Mouse (Mus musculus) kidney, adult 9 months (tissue): ENCODE measurements around the gene Ggcx.

ENCODE experiments used
- DNase-seq: peaks from one replicate; pipeline ENCODE4 v3.0.0; 2022

Gene Ggcx

GRCm38 (mm10) chr6:72414076-72414756 lies at the start of gene Ggcx:
Gene Ggcx, plus strand, starts transcription at chr6:72414308.
- peak; percentile 97 for DNase-seq

GRCm38 (mm10) chr6:72364985-72365384 lies 49.1 kb upstream of the Ggcx start:
- peak; percentile 46 for DNase-seq

GRCm38 (mm10) chr6:72366304-72366703 lies 47.8 kb upstream of the Ggcx start:
- no peak for DNase-seq

- no peak for DNase-seq
Measured at GRCm38 (mm10) chr6:72366844-72367443, 47.2 kb upstream of the Ggcx start, which contains the start of gene Rnf181. Gene Rnf181, minus strand, starts transcription at chr6:72366956.

- DNase-seq = no peak
Measured at GRCm38 (mm10) chr6:72367460-72367974, 46.6 kb upstream of the Ggcx start.

- DNase-seq = no peak
Measured at GRCm38 (mm10) chr6:72369557-72369956, 44.6 kb upstream of the Ggcx start.

GRCm38 (mm10) chr6:72370091-72370490 lies 44.0 kb upstream of the Ggcx start:
- no peak for DNase-seq

- DNase-seq = no peak
Measured at GRCm38 (mm10) chr6:72371147-72371546, 43.0 kb upstream of the Ggcx start.

- no peak for DNase-seq
Measured at GRCm38 (mm10) chr6:72371571-72371970, 42.5 kb upstream of the Ggcx start.

GRCm38 (mm10) chr6:72373184-72373583 lies 40.9 kb upstream of the Ggcx start:
- DNase-seq = no peak

- no peak for DNase-seq
Measured at GRCm38 (mm10) chr6:72374206-72374605, 39.9 kb upstream of the Ggcx start.

- no peak for DNase-seq
Measured at GRCm38 (mm10) chr6:72374820-72375563, 39.1 kb upstream of the Ggcx start.

- no peak for DNase-seq
Measured at GRCm38 (mm10) chr6:72378510-72379234, 35.4 kb upstream of the Ggcx start.

GRCm38 (mm10) chr6:72379377-72380130 lies 34.6 kb upstream of the Ggcx start:
- no peak for DNase-seq

GRCm38 (mm10) chr6:72380131-72380770 lies 33.9 kb upstream of the Ggcx start, which contains the start of gene Vamp5:
Gene Vamp5, minus strand, starts transcription at chr6:72380468.
- DNase-seq = peak; percentile 88

- DNase-seq = no peak
Measured at GRCm38 (mm10) chr6:72382494-72382893, 31.6 kb upstream of the Ggcx start.

- DNase-seq = no peak
Measured at GRCm38 (mm10) chr6:72383142-72383820, 30.8 kb upstream of the Ggcx start.

- DNase-seq = no peak
Measured at GRCm38 (mm10) chr6:72383952-72384351, 30.2 kb upstream of the Ggcx start.

GRCm38 (mm10) chr6:72385258-72385657 lies 28.9 kb upstream of the Ggcx start:
- no peak for DNase-seq

GRCm38 (mm10) chr6:72386561-72386960 lies 27.5 kb upstream of the Ggcx start:
- no peak for DNase-seq

GRCm38 (mm10) chr6:72387816-72388215 lies 26.3 kb upstream of the Ggcx start:
- DNase-seq = no peak
